Mouse (Mus musculus) 416B (cell line): Measurements from ENCODE around the gene Map2k6.
"Not testable (repeated sequence)": the region's sequence is repeated elsewhere in the genome, so short reads cannot be mapped to it uniquely, and the experiment has no call there.

Source experiments
- DNase-seq: peaks from one replicate; pipeline ENCODE4 v3.0.0; 2011; ENCODE audit warnings: low read depth

Gene Map2k6

DNA sequence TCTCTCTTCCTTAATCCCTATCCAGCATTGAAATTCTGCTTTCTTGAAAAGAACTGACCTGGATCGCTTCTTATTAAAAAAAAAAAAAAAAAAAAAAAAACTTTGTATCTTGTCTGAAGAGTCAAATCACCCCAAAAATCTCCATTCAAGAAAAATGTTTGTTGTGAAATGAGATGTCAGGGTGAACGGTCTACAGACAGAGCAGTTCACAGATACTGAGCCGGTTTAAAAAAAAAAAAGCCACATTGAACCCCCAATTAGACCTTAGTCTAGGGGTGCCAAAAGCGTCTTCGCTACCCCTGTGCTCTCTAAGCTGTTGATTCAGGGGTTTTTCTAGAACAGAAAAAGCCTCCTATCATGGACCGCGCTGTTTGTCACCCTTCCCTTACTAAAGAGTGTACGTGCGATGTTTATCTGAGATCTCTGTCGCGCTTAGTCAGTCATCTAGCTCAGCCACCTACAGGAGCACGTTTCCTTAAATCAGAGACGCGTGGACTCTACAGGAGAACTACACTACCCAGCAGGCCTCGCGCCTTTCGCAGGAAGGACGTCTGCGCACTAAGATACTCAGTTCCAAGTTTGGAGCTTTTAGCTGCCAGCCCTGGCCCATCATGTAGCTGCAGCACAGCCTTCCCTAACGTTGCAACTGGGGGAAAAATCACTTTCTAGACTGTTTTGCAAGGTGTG lies at the start of gene Map2k6:
Gene Map2k6 (plus strand): TSS at position 570 of the 687 bp plus-strand sequence.
- peak; percentile 82 for DNase-seq

DNA sequence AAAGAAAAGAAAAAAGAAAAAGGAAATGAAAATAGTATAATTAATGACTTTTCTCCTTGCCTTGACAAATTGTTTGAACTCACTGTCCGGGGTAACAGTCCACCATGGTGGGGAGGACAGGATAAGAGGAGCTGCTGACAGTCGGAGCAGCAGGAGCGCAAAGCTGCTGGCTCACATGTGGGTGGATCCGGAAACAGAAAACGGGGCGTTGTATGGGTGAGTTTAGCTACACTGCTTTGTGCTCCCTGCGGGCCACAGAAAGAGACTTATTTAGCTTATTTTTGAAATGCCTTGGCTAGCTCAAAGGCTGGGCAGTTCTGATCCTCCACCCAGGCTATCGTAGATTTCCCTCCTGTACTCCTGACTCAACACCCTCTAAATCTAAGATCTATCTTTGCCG lies 44.7 kb upstream of the Map2k6 start:
- DNase-seq, result no peak

DNA sequence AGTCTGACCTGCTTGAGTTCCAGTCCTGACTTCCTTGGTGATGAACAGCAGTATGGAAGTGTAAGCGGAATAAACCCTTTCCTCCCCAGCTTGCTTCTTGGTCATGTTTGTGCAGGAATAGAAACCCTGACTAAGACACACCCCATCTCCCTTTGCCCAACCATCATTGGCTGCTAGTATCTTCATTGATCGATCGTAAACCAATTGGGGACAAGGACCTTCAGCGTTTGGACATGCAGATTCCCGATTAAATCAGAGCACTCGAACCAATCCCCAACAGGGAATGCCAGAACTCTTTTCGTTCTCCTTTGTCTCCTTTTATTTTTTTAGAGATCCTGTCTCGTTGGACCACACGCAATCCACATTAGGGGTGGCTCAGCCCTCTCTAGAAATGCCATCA lies 43.8 kb upstream of the Map2k6 start:
- DNase-seq, result not testable (repeated sequence)

DNA sequence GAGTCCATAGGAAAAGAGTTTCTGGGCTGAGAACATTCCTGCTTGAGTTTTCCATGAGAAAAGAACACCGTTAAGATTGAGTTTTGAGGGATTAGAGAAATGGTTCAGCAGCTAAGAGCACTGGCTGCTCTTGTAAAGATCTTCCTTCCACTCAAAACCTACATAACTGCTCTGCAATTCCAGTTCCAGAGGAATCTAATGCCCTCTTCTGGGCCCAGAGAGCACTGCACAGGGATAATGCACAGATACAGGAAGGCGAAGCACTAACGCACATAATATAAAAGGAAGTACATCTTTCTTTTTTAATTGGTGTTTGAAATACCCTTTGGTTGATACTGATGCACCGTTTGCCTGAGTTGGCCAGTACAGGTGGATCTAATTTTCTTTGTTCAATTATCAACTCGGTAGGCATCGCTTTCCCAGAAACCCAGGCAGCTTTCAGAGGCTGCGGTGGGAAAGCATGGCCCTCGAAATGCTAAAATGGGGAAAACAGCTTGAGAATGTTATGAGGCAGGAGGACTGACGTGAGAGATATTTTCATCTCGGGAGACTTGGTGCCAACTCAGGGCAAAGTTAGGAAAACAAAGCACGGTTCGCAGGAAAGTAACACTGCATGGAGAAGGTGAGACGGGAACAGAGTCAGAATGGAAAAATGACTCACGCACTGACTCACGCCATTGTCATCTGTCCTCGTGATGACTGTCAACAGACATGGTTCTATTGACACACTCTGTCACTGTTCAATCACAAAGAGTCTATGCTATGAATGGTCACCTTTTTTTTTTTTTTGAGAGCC lies 41.0 kb upstream of the Map2k6 start:
- DNase-seq, result peak; percentile 69

DNA sequence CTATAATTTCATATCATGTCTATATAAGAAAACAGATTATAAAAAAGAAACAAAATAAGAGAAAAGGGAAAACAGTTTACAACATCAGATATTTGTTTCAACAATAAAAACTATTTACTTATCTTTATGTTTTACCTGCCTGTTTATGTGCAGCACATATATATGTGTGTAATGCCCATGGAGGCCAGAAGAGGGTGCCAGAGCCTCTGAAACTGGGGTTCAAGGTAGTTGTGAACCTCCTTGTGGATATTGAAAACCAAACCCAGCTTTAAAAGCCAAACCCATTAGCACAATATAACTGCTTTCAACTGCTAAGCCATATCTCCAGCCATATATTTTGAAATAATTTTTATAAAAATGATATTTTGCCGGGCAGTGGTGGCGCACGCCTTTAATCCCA lies 33.9 kb upstream of the Map2k6 start:
- DNase-seq, result peak; percentile 68

DNA sequence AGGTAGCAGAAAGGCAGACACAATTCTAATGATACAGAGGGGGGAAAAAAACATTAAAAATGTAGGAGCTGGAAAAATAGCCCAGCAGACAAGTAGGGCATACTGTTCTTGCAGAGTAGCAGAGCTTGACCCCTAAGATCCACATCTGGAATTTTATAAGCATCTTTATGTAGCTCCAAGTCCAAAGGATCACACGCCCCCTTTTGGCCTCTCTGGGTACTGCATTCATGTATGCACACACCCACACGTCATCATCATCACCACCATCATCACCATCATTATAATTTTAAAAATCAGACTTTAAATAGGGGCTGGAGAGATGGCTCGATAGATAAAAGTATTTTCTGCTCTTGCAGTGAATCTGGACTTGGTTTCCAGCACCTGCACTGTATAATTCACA lies 32.0 kb upstream of the Map2k6 start:
- no peak for DNase-seq

DNA sequence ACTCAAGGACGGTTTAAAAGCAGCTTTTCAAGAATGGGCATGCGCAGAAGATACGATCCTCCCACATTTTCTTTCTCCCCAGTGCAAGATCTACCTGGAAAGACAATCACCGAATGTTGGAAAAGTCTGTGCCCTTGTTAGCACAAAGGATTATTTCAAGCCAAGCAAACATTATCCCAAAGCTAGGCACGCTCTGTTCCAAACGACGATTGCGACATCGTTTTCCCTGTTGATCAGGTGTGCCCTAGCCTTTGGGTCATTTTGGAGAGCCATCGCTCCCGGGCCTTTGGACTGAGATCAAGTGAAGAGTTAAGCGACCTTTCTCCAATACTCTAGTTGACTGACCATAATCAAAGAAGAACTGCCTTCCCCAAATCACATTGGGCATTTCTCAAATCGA lies 31.3 kb upstream of the Map2k6 start:
- no peak for DNase-seq

DNA sequence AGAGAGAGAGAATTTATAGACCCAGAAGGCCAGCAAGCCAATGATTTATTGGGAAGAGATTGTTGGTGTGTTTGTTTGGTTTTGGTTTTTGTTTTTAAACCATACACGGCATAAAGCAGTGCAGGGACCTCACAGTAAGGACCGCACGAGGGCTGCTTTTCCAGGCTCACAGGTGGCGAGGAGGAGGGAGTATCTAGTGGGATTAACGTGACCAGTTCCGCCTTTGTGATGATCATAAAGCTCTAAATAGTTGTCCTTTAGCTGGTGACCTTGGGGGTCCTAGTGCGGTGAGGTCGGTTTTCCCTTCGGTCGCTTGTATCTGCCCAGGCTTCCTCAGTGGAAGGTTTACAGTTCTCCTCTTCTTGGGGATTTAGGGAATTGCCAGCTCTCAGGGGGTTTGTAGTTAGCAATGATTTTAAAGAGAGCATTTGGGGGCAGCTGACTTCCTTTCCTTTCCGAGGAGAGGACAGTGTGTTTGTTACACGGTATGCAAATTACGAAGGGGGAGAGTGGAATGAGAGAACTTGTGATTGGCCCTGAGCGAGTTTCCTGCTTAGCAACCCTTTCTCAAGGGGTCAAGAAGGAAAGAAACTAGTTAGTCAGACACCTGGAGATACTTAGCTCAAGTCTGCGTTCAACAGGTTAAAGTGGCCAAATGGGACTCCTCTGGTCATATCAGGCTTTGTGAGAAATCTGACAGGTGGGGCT lies 29.5 kb upstream of the Map2k6 start:
- no peak for DNase-seq

DNA sequence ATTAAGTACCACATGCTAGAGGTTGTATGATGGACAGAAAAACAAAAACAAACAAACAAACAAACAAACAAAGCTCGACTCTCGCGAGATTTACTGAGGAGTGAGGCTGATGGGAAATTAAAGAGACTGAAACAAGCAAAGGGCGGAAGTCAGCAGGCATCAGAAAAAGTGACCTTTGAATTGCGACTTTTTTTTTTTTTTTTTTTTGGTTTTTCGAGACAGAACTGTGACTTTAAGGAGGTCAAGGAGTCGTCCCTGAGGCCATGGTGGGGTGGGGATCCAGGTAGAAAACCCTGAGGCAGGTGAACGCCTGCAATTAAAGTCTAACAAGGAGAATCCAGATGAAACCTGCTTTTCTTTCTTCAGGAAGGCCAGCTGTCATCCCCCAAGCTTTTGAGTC lies 27.1 kb upstream of the Map2k6 start:
- DNase-seq, result no peak

DNA sequence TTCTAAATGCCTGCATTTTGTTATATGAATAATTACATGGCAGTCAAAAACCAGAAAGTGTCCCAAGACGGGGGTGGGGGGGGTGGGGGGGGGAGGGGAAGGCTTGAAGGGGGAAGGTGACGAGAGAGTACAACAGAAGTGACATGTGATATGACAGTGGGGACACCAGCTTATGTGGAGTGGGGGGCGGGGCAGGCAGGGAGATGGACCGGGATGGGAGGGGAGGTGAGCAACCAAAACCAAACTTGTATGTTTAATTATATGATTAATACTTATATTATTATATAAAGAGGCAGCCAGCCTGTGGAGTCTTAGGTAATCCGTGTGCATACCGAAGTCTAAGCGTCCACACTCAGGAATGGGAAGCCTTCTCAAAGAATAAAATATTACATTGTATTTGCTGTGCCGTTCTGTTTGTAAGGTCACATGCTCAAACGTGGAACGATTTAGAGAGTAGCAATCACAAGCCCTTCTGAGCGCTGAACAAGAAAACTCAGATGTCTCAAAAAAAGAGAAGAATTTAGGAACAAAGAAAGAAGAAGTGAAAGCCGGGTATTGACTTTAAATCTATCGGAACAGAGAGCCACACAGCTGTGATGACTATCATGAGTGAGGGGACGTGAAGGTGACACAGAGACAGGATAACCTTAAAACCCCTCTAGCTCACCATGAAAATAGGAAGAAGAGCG lies 26.5 kb upstream of the Map2k6 start:
- DNase-seq, result no peak

DNA sequence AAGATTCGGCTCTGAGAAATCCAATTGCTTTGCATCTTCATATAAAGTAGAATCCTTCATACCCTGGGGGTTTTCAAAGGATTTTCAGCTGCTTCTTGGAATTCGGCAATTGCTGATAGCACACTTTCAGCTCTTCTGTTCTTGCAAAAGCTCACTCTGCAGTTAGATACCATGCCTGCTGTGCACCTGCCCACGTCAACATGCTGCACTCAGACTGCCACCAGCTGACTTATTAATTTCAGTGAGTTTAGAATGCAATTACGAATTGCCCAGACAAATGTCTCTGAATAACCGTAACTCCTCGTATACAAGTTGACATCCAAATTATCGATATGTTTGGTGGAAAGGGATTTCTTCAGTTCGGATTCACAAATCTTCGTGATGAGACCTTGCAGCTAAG lies 24.9 kb upstream of the Map2k6 start:
- no peak for DNase-seq

DNA sequence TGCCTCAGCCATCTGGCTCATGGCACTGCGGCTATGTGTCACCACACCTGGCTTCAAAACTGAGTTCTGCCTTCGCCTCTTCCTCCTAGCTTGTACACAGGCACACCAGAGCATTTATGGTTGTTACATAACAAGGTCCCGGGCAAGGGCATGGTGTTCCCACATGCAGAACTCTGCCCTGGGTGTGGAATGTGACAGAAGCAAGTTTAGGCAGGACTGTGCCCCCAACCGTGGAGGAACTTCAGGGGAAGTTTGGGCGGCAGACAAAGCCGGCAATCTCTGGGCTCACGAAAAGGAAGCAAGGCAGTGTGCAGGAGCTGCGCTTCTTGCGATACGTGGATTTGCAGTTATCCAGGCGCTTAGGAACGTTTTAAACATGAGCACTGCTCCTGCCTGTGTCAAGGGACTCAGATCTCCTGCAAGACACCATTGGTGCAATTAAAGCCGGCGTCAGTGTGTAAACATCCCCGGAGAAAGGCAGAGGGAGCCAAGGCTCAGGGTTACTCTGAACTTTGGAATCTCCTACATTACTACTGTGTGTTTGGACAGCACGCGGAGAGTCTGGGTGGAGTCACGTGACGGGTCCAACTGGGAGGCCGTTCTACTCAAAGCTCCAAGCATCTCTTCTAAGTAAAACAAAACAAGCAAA lies 19.1 kb upstream of the Map2k6 start:
- DNase-seq, result no peak

DNA sequence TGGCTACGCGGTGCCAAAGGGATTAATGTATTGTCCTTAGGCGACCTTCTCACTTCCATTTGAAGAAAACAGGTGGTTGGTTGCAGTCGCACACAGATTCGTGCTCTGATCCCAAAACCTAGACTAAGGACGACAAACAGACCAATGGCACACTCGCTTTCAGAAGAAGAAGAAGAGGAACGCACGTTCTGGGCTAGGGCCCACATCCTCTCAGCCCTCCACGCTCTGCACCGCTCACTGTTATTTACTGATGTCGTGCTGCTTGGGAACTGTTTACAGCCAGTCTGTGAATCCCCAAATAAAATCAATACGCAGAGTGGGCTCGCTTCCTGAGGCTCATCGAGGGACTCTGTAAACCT lies 18.6 kb upstream of the Map2k6 start:
- no peak for DNase-seq

DNA sequence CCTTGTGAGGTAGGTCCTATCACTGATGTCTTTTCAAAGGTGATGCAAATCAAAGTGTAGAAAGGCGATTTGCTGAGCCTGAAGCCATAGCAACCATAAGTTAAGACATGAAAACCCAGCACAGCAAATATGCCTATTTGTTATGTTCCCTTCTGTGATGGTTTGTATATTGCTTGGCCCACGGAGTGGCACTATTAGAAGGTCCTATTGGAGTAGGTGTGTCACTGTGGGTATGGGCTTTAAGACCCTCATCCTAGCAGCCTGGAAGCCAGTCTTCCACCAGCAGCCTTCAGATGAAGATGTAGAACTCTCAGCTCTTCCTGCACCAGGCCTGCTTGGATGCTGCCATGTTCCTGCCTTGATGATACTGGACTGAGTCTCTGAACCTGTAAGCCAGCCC lies 13.4 kb upstream of the Map2k6 start:
- no peak for DNase-seq

DNA sequence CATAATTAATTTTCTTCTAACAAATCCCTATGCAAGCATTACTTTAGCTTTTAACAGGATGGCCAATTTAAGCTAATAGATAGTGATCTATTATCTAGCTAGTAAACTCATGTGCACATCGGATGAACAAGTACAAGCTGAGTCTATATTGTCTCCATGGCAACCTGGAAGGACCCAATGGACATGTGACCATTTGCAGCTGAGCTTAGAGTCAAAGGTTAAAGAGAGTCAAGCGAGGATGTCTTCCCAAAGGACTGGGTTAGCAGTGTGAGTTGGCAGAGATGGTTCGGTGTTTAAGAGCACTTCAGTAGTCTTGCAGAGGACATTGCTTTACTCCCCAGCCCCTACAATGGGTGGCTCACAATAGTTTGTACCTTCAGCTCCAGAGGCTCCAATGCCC lies 6.2 kb upstream of the Map2k6 start:
- no peak for DNase-seq

DNA sequence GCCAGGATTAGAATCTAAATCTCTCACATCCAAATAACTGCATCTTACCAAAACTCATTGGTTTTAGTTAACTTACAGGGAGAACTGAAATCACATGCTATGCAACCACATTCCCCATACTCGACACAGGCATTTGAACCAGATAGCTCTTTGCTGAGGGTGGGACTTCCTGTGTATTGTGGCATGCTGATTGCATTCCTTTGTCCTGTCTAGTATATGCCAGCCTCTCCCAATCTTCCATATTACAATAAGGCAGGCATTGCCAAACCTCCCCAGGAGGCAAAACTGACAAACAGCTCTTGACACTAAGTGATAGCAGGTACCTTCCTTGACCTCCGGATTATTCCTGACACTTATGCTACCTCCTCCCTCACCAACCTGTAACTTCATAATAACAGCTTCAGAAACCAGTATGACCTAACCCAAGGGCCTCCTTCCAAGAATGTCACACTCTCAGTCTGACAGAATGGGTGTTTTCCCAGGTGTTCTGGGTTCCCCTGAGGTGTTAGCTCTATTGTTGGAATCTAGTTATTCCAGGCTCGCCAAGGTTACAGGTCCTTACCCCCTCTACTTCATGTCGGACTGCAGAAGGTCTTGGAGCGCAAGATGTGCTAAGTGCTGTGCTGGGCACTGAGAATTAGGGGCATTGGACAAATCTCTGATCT lies 4.0 kb upstream of the Map2k6 start:
- DNase-seq, result no peak

DNA sequence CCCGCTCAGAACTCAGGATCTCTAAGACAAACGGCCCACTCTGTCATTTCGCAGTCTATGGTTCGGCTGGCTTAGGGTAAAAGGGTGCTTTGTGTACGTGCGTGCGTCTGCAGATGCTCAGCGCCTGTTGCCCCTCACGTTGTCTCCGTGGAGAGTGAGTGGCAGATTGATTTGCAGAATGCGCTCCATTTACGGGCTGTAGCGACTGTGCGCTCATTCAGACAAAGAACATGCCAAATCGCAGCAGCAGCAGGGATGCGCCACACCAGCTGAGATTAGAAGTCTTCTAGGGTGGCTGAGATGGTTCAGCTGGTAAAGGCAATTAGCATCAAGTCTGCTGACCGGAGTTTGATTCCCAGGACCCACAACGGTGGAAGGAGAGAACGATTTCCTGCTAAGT lies 2.8 kb upstream of the Map2k6 start:
- no peak for DNase-seq

DNA sequence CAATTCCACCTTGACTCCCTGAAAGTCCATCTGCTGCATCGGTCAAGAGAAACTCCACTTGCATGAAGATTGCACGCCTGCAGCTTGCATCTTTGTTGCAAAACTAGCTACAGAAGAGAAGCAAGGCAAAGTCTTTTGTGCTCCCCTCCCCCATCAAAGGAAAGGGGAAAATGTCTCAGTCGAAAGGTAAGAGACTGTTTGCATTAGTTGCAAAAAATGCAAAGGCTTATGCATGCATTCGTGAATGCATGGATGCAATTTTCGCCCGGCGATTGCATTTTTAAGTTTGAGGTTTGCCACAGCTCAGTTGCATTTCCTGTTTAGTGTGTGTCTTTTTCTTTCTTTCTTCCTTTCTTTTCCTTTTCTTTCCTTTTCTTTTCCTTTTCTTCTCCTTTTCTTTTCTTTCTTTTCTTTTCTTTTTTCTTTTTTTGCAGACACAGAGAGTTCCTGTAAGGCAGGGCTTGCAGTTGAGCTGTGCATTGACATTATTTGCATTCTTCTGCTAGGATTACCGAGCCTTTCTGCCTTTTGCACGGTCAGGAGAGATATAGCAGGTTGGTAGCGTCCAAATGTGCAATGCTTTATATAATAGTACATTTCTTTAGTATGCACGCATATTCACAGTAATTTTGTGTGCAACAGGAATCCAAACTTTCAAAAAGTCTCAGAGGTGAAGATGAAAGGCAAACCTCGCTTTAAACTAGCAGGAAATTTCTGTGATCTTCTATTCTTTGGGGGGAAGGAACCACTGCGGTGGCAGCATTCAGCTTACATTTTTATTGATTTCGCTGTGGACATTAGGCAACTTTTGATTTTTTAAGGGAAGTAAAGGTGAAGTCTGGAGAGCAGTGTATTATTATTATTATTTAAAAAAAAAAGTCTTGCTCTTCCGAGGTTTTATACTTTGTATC lies 573 bp downstream of the Map2k6 start:
- no peak for DNase-seq

DNA sequence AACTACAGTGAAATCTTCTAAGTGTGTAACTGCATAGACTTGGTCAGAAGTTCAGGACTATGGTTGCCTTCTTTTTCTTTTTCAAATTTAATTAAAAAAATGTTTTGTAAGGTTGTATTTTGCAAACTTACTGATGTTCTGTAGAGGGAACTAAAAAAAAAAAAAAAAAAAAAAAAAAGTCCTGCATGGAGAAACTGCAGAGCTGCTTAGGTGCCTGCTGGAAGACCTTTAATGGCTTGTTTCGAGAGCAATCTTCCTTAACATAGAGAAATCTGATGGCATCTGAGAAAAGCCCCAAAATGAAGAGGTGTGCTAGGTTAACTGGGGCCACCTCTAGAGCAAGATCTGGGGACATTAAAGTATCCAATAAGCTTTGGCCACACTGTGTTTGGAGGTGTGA lies 1.4 kb downstream of the Map2k6 start:
- no peak for DNase-seq

DNA sequence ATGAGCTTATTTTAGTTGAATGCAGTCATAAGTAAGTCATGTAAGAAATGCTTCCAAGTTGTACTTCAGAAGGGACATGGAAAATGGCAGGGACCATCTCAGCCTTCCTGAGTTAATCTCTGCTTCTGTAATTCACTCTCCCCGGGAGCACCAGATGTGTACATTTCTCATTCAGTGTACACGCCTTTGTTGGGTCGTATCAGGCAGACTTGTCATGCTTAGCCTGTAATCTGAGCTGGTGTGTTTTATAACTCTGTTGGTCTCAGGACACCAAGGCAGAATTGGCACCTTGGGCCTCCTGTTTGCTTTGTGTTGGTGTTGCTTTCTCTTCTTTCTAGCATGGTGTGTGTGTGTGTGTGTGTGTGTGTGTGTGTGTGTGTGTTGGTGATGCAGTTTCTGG lies 3.7 kb downstream of the Map2k6 start:
- no peak for DNase-seq

DNA sequence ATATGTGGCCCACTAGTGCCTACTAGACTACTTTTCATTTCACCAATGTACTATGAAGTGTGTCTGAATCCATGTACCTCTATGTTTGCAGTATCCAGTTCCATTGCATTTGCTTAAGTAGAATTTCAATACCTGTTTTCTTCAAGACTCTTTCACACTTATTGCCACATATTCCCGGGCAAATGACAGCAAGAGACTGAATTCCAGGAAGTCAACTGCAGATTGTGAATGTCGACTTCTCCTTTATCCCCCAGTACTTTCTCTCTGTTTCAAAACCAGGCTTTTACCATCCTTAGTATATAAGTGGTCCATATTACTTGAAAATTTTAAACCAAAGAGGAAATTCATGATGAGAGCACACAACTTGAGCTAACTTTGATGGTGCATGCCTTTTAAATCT lies 4.7 kb downstream of the Map2k6 start:
- no peak for DNase-seq
